Mouse (Mus musculus) ES-Bruce4 (cell line): ENCODE results near the gene Ifna5. TPM values are rescaled to one million over a fixed set of nuclear protein-coding genes. Genes with fewer than 3 reads are reported as not detected.
"Not testable (repeated sequence)": the region's sequence is repeated elsewhere in the genome, so short reads cannot be mapped to it uniquely, and the experiment has no call there.

Experiments used
- H3K27ac ChIP-seq: 2 replicates; pipeline ENCODE4 v1.5.1; 2012; ENCODE audit warnings: low read length, inconsistent platforms; ENCODE audit not compliant: insufficient read depth
- H3K27me3 ChIP-seq: 2 replicates; pipeline ENCODE4 v1.6.1; 2012; ENCODE audit warnings: mild to moderate bottlenecking, low read length, inconsistent platforms; ENCODE audit not compliant: control insufficient read depth, poor library complexity, insufficient read depth, severe bottlenecking
- H3K36me3 ChIP-seq: 2 replicates; pipeline ENCODE4 v1.6.1; 2012; ENCODE audit warnings: inconsistent platforms, mild to moderate bottlenecking, low read length, moderate library complexity; ENCODE audit not compliant: control insufficient read depth, poor library complexity, insufficient read depth, severe bottlenecking
- H3K4me1 ChIP-seq: one replicate; pipeline ENCODE4 v1.8.1; 2011; ENCODE audit warnings: low read length; ENCODE audit not compliant: control insufficient read depth, insufficient read depth
- H3K4me3 ChIP-seq: 2 replicates; pipeline ENCODE4 v1.5.1; 2011; ENCODE audit warnings: low read depth, mild to moderate bottlenecking, low read length
- H3K9ac ChIP-seq: 2 replicates; pipeline ENCODE4 v1.6.1; 2012; ENCODE audit warnings: low read depth, mild to moderate bottlenecking, inconsistent platforms; ENCODE audit not compliant: poor library complexity, severe bottlenecking
- H3K9me3 ChIP-seq: replicated peaks from 2 replicates; pipeline ENCODE4 v1.6.1; 2012; ENCODE audit warnings: mild to moderate bottlenecking, low read length, inconsistent platforms; ENCODE audit not compliant: control insufficient read depth, poor library complexity, insufficient read depth, severe bottlenecking
- CTCF ChIP-seq: IDR thresholded peaks from one replicate; pipeline ENCODE4 v1.8.1; 2011; ENCODE audit warnings: low read depth, low read length
- polyA plus RNA-seq: library from polyadenylated mRNA; stranded (reverse); fragments of >200 nt; gene quantifications from 2 replicates; pipeline ENCODE4 v1.2.4, GENCODE M21; 2011; ENCODE audit warnings: low read depth; ENCODE audit not compliant: missing spikeins, insufficient read depth, insufficient read length

Gene Ifna5
- not detected in 2 replicates for polyA plus RNA-seq

GRCm38 (mm10) chr4:88835225-88835624 is at the start of gene Ifna5:
Gene Ifna5 (plus strand): TSS chr4:88835525.
- not testable (repeated sequence) for H3K36me3 ChIP-seq, H3K27me3 ChIP-seq, H3K9me3 ChIP-seq, H3K4me1 ChIP-seq, H3K4me3 ChIP-seq, H3K9ac ChIP-seq, H3K27ac ChIP-seq

- TF ChIP-seq CTCF = peak; percentile 28
- not testable (repeated sequence) for H3K36me3 ChIP-seq, H3K4me3 ChIP-seq, H3K27ac ChIP-seq, H3K27me3 ChIP-seq, H3K9ac ChIP-seq, H3K9me3 ChIP-seq, H3K4me1 ChIP-seq
Measured at GRCm38 (mm10) chr4:88788402-88788801, 46.9 kb upstream of the Ifna5 start, which contains the start of gene Gm13277. Gene Gm13277 (plus strand): TSS chr4:88788632.

- not testable (repeated sequence) for H3K36me3 ChIP-seq, H3K9ac ChIP-seq, H3K27me3 ChIP-seq, H3K4me3 ChIP-seq, H3K27ac ChIP-seq, H3K4me1 ChIP-seq, H3K9me3 ChIP-seq
Measured at GRCm38 (mm10) chr4:88791250-88791649, 44.1 kb upstream of the Ifna5 start, which contains the start of gene Gm13278. Gene Gm13278 (plus strand): TSS chr4:88791550.

GRCm38 (mm10) chr4:88793936-88794675 is 41.2 kb upstream of the Ifna5 start, which contains the start of gene Gm13275:
Gene Gm13275 (plus strand): TSS chr4:88794487.
- H3K36me3 ChIP-seq, H3K27ac ChIP-seq: not testable (repeated sequence)

GRCm38 (mm10) chr4:88797097-88797496 is 38.2 kb upstream of the Ifna5 start, which contains the start of gene Gm13279:
Gene Gm13279 (plus strand): TSS chr4:88797397.
- H3K27ac ChIP-seq, H3K9ac ChIP-seq, H3K4me3 ChIP-seq, H3K4me1 ChIP-seq, H3K9me3 ChIP-seq, H3K27me3 ChIP-seq, H3K36me3 ChIP-seq: not testable (repeated sequence)

More at GRCm38 (mm10) chr4:88793936-88794675, 41.2 kb upstream of the Ifna5 start, which contains the start of gene Gm13275:
- H3K9me3 ChIP-seq, H3K4me1 ChIP-seq, H3K27me3 ChIP-seq, H3K9ac ChIP-seq, H3K4me3 ChIP-seq: not testable (repeated sequence)

GRCm38 (mm10) chr4:88799365-88799764 is 36.0 kb upstream of the Ifna5 start, which contains the start of gene Gm13285:
Gene Gm13285 (plus strand): TSS chr4:88799665.
- not testable (repeated sequence) for H3K4me1 ChIP-seq, H3K27ac ChIP-seq, H3K36me3 ChIP-seq, H3K9me3 ChIP-seq, H3K27me3 ChIP-seq, H3K4me3 ChIP-seq, H3K9ac ChIP-seq

- H3K9ac ChIP-seq, H3K4me1 ChIP-seq, H3K36me3 ChIP-seq, H3K4me3 ChIP-seq, H3K9me3 ChIP-seq, H3K27ac ChIP-seq, H3K27me3 ChIP-seq: not testable (repeated sequence)
Measured at GRCm38 (mm10) chr4:88802954-88803353, 32.4 kb upstream of the Ifna5 start, which contains the start of gene Gm13287. Gene Gm13287 (plus strand): TSS chr4:88803254.

- H3K4me3 ChIP-seq, H3K4me1 ChIP-seq, H3K9me3 ChIP-seq, H3K27me3 ChIP-seq, H3K27ac ChIP-seq, H3K9ac ChIP-seq, H3K36me3 ChIP-seq: not testable (repeated sequence)
Measured at GRCm38 (mm10) chr4:88805231-88805630, 30.1 kb upstream of the Ifna5 start, which contains the start of gene Gm13288. Gene Gm13288 (plus strand): TSS chr4:88805531.

GRCm38 (mm10) chr4:88805761-88806160 is 29.6 kb upstream of the Ifna5 start:
- not testable (repeated sequence) for H3K36me3 ChIP-seq, H3K27me3 ChIP-seq, H3K27ac ChIP-seq, H3K9me3 ChIP-seq, H3K4me3 ChIP-seq, H3K4me1 ChIP-seq, H3K9ac ChIP-seq
